Mouse (Mus musculus) neutrophil, adult 5-6 weeks (primary cell): ENCODE measurements at regions not wholly inside any gene's neighbourhood (a gene's known extent, or its start where the extent isn't known, plus 50 kb on each side); places are given as distances from the start of the nearest gene placed in this dataset.
"Not testable (repeated sequence)": the region's sequence is repeated elsewhere in the genome, so short reads cannot be mapped to it uniquely, and the experiment has no call there.

Source experiments
- ATAC-seq: fragments of 151-379, 151-347 bp; 2 replicates; pipeline ENCODE4 v1.8.0; 2017; ENCODE audit warnings: mild to moderate bottlenecking, moderate TSS enrichment; ENCODE audit not compliant: insufficient number of reproducible peaks, poor library complexity, low FRiP score, severe bottlenecking; ENCODE audit errors: extremely low read depth

GRCm38 (mm10) chr16:76958597-76959392 is 54.7 kb upstream of the Usp25 start:
- ATAC-seq: no peak

- ATAC-seq: no peak
Observed at GRCm38 (mm10) chr16:76957491-76957890, 56.0 kb upstream of the Usp25 start.

GRCm38 (mm10) chr16:76957090-76957489 is 56.4 kb upstream of the Usp25 start:
- ATAC-seq: no peak

- ATAC-seq: no peak
Observed at GRCm38 (mm10) chr16:76950836-76951486, 62.5 kb upstream of the Usp25 start.

- ATAC-seq: no peak
Observed at GRCm38 (mm10) chr16:76947011-76947410, 66.5 kb upstream of the Usp25 start.

GRCm38 (mm10) chr16:76938128-76938527 is 75.4 kb upstream of the Usp25 start:
- ATAC-seq: no peak

- ATAC-seq: no peak
Observed at GRCm38 (mm10) chr16:76927901-76928300, 85.6 kb upstream of the Usp25 start.

- ATAC-seq: not testable (repeated sequence)
Observed at GRCm38 (mm10) chr16:76920137-76920536, 93.4 kb upstream of the Usp25 start.

GRCm38 (mm10) chr16:76918598-76918997 is 94.9 kb upstream of the Usp25 start:
- ATAC-seq: no peak

- ATAC-seq: no peak
Observed at GRCm38 (mm10) chr16:76914311-76914710, 99.2 kb upstream of the Usp25 start.

- ATAC-seq: no peak
Observed at GRCm38 (mm10) chr16:76905205-76905996, 108.1 kb upstream of the Usp25 start.

- peak; percentile 26; the same call in 1 of the 2 replicates for ATAC-seq
Observed at GRCm38 (mm10) chr16:76899083-76899482, 114.4 kb upstream of the Usp25 start.

GRCm38 (mm10) chr16:76896305-76896704 is 117.2 kb upstream of the Usp25 start:
- no peak for ATAC-seq

- no peak for ATAC-seq
Observed at GRCm38 (mm10) chr16:76895781-76896180, 117.7 kb upstream of the Usp25 start.

- ATAC-seq: no peak
Observed at GRCm38 (mm10) chr16:76878576-76878975, 134.9 kb upstream of the Usp25 start.

GRCm38 (mm10) chr16:76875397-76876018 is 138.0 kb upstream of the Usp25 start:
- no peak for ATAC-seq

GRCm38 (mm10) chr16:76866465-76866802 is 147.1 kb upstream of the Usp25 start:
- ATAC-seq: no peak

GRCm38 (mm10) chr16:76865731-76866464 is 147.6 kb upstream of the Usp25 start:
- no peak for ATAC-seq

- ATAC-seq: no peak
Observed at GRCm38 (mm10) chr16:76864392-76864791, 149.1 kb upstream of the Usp25 start.
